Mouse (Mus musculus) bone marrow, adult 2 months (tissue): Measurements from ENCODE around the gene Olfr930.

Source experiments
- CTCF ChIP-seq: fragments of 200-500 bp; IDR thresholded peaks from 2 replicates; pipeline ENCODE4 v1.5.1; 2011; ENCODE audit warnings: low read length, control low read depth; ENCODE audit not compliant: control insufficient read depth, insufficient read depth
- POLR2A ChIP-seq: fragments of 200-500 bp; IDR thresholded peaks from 2 replicates; pipeline ENCODE4 v1.6.1; 2011; ENCODE audit warnings: low read depth, mild to moderate bottlenecking, control low read depth, low read length, borderline replicate concordance; ENCODE audit not compliant: control insufficient read depth

DNA sequence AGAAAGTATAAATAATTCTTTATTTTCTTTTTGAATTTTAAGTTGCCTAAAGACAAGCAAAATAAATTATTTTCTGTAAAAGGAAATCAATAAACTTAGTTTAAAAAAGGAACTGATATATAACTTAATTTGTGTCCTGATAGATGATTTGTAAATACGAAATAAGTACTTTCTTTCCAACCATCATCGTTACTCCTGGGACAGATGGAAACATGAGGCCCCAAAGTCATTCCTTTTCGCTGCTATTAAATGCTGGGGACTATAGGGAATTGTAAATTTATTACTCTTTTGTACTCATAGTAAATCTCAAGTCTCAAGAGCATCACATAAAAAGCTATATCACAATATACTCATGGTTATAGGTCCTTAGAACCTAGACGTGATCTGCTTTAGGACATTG, 42.4 kb downstream of the Olfr930 start, which contains the start of gene Olfr933:
- TF ChIP-seq CTCF (no peak), POLR2A (no peak)
